Mouse (Mus musculus): ENCODE measurements at regions not wholly inside any gene's neighbourhood (a gene's known extent, or its start where the extent isn't known, plus 50 kb on each side); places are given as distances from the start of the nearest gene placed in this dataset.

GRCm38 (mm10) chr14:71115095-71115797 lies 515.6 kb upstream of the Fam160b2 start:
- H3K4me3 ChIP-seq (ENCODE audit: low read depth, low read length) = no peak overlapping the region
- H3K27me3 ChIP-seq (ENCODE audit: control insufficient read depth, insufficient read depth, low read length) = no peaks in the 10 kb centered on the region
- 89% methylated on average over 8 of the region's 8 CpGs for WGBS
- H3K4me1 ChIP-seq (ENCODE audit: control insufficient read depth, insufficient read depth, low read length) = no peaks in the 10 kb centered on the region
- no peak overlapping the region for H3K27ac ChIP-seq (replicated peaks; ENCODE audit: low read depth, low read length)
- DNase-seq (ENCODE audit: low spot score) (no peak), ATAC-seq (ENCODE audit: insufficient number of reproducible peaks, low FRiP score, low TSS enrichment, low read depth) (no peak)
- H3K36me3 ChIP-seq (ENCODE audit: control insufficient read depth, insufficient read depth, low read length) = no peaks in the 10 kb centered on the region
- no peak overlapping the region for H3K4me2 ChIP-seq (ENCODE audit: low read depth, severe bottlenecking)
- H3K9ac ChIP-seq (ENCODE audit: low read length) = no peak overlapping the region
- no peaks in the 10 kb centered on the region for H3K9me3 ChIP-seq (ENCODE audit: control insufficient read depth, low read length)

DNA sequence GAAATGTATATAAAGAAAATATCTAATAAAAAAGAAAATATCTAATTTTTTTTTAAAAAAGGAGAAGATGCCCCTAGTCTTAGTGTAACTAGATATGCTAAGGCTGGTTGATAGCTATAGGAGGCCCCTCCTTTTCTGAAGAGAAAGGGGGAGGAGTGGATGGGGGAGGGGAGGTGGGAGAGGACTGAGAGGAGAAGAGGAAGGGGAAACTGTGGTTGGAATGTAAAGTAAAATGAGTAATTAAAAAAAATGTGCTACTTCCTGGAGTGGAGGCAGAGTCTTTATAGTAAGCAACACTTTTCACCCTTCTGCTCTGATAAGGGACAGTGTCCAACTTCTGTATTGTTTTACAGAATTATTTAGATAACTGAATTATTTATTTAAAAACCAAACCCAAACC lies 513.6 kb upstream of the Fam160b2 start:
- no peak for DNase-seq (ENCODE audit: low spot score)
- H3K9me3 ChIP-seq (ENCODE audit: control insufficient read depth, low read length) = no peaks in the 10 kb centered on the region
- H3K4me3 ChIP-seq (ENCODE audit: low read depth, low read length) = no peak overlapping the region
- no peak for ATAC-seq (ENCODE audit: insufficient number of reproducible peaks, low FRiP score, low TSS enrichment, low read depth)
- no peak overlapping the region for H3K9ac ChIP-seq (ENCODE audit: low read length)
- H3K27me3 ChIP-seq (ENCODE audit: control insufficient read depth, insufficient read depth, low read length) = no peaks in the 10 kb centered on the region
- H3K4me1 ChIP-seq (ENCODE audit: control insufficient read depth, insufficient read depth, low read length) = no peaks in the 10 kb centered on the region
- H3K36me3 ChIP-seq (ENCODE audit: control insufficient read depth, insufficient read depth, low read length) = no peaks in the 10 kb centered on the region
- H3K4me2 ChIP-seq (ENCODE audit: low read depth, severe bottlenecking) = no peak overlapping the region
- no peak overlapping the region for H3K27ac ChIP-seq (replicated peaks; ENCODE audit: low read depth, low read length)

DNA sequence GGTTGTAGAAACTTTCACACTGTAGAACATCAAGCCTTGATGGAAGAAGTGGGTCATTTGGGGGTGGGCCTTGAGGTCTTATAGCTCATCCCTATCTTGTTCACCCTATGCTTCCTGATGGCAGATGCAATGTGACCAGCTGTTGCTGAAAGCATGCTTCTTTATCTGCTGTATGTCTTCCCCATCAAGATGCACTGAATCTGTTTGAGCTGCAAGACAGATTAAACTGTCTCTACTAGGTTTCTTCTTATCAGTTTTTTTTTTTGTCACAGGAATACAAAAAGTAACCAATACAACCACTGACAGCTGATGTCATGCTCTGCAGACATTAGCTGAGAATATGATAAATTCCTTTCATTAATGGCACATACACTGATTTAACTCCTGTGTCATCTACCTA lies 505.0 kb upstream of the Fam160b2 start:
- ATAC-seq (ENCODE audit: insufficient number of reproducible peaks, low FRiP score, low TSS enrichment, low read depth) = no peak
- DNase-seq (ENCODE audit: low spot score) = no peak
- Histone ChIP-seq H3K9ac (ENCODE audit: low read length) (no peak overlapping the region), H3K4me1 (ENCODE audit: control insufficient read depth, insufficient read depth, low read length) (no peaks in the 10 kb centered on the region), H3K27me3 (ENCODE audit: control insufficient read depth, insufficient read depth, low read length) (no peaks in the 10 kb centered on the region), H3K27ac (replicated peaks; ENCODE audit: low read depth, low read length) (no peak overlapping the region), H3K4me3 (ENCODE audit: low read depth, low read length) (no peak overlapping the region), H3K36me3 (ENCODE audit: control insufficient read depth, insufficient read depth, low read length) (no peaks in the 10 kb centered on the region), H3K9me3 (ENCODE audit: control insufficient read depth, low read length) (no peaks in the 10 kb centered on the region), H3K4me2 (ENCODE audit: low read depth, severe bottlenecking) (no peak overlapping the region)

- H3K9me3 ChIP-seq (ENCODE audit: control insufficient read depth, low read length) = no peaks in the 10 kb centered on the region
- H3K36me3 ChIP-seq (ENCODE audit: control insufficient read depth, insufficient read depth, low read length) = no peaks in the 10 kb centered on the region
- no peak overlapping the region for H3K9ac ChIP-seq (ENCODE audit: low read length)
- H3K27me3 ChIP-seq (ENCODE audit: control insufficient read depth, insufficient read depth, low read length) = no peaks in the 10 kb centered on the region
- no peak overlapping the region for H3K4me2 ChIP-seq (ENCODE audit: low read depth, severe bottlenecking)
- WGBS = 86% methylated on average over 5 of the region's 5 CpGs
- ATAC-seq (ENCODE audit: insufficient number of reproducible peaks, low FRiP score, low TSS enrichment, low read depth) (no peak), DNase-seq (ENCODE audit: low spot score) (no peak)
- H3K4me3 ChIP-seq (ENCODE audit: low read depth, low read length) = no peak overlapping the region
- H3K27ac ChIP-seq (replicated peaks; ENCODE audit: low read depth, low read length) = no peak overlapping the region
- no peaks in the 10 kb centered on the region for H3K4me1 ChIP-seq (ENCODE audit: control insufficient read depth, insufficient read depth, low read length)
Measured at GRCm38 (mm10) chr14:71103955-71104354, 504.3 kb upstream of the Fam160b2 start.

GRCm38 (mm10) chr14:71095661-71096422 lies 496.2 kb upstream of the Fam160b2 start:
- no peak overlapping the region for H3K9ac ChIP-seq (ENCODE audit: low read length)
- H3K27me3 ChIP-seq (ENCODE audit: control insufficient read depth, insufficient read depth, low read length) = no peaks in the 10 kb centered on the region
- H3K27ac ChIP-seq (replicated peaks; ENCODE audit: low read depth, low read length) = no peak overlapping the region
- H3K4me3 ChIP-seq (ENCODE audit: low read depth, low read length) = no peak overlapping the region
- ATAC-seq (ENCODE audit: insufficient number of reproducible peaks, low FRiP score, low TSS enrichment, low read depth) (no peak), DNase-seq (ENCODE audit: low spot score) (no peak)
- no peak overlapping the region for H3K4me2 ChIP-seq (ENCODE audit: low read depth, severe bottlenecking)
- H3K36me3 ChIP-seq (ENCODE audit: control insufficient read depth, insufficient read depth, low read length) = no peaks in the 10 kb centered on the region
- 41% methylated on average over 7 of the region's 7 CpGs for WGBS
- no peaks in the 10 kb centered on the region for H3K4me1 ChIP-seq (ENCODE audit: control insufficient read depth, insufficient read depth, low read length)
- no peaks in the 10 kb centered on the region for H3K9me3 ChIP-seq (ENCODE audit: control insufficient read depth, low read length)

DNA sequence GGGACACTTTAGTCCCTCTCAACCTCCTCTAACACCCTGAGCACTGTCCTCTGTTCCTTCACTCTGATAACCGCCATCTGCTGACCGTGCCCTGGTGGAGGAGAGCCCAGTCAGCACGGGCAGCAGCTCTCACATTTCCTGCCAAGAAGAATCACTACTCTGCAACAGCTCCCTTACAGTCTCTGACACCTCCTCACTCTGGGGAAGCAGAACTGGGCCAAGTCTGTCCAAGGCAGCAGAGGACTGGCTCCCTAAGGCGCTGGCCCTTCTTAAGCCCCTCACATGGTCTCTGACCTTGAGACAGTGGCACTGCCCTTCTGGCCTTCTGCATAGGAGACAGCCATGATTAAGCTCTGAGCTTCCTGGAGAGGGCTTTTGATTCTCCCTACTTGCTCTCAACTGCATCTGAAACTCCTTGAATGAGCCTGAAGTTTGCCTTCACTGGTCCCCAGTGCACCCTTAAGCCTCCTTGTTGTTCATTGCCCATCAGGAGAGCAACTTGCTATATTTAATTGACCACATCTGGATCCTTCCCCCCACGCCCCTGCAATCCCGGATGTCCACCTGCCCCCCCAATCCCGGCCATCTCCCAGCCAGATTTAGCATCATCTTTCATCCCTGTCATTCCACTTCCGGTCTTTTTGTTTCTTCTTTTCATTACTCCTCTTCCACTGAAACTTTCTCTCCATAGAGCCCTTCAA lies 493.1 kb upstream of the Fam160b2 start:
- H3K27ac ChIP-seq (replicated peaks; ENCODE audit: low read depth, low read length) = no peak overlapping the region
- WGBS = 60% methylated on average over 8 of the region's 8 CpGs

GRCm38 (mm10) chr14:71085721-71086120 lies 486.1 kb upstream of the Fam160b2 start:
- no peaks in the 10 kb centered on the region for H3K9me3 ChIP-seq (ENCODE audit: control insufficient read depth, low read length)
- ATAC-seq (ENCODE audit: insufficient number of reproducible peaks, low FRiP score, low TSS enrichment, low read depth) (no peak), DNase-seq (ENCODE audit: low spot score) (no peak)
- H3K36me3 ChIP-seq (ENCODE audit: control insufficient read depth, insufficient read depth, low read length) = no peaks in the 10 kb centered on the region
- H3K27me3 ChIP-seq (ENCODE audit: control insufficient read depth, insufficient read depth, low read length) = no peaks in the 10 kb centered on the region
- H3K4me3 ChIP-seq (ENCODE audit: low read depth, low read length) = no peak overlapping the region
- WGBS = 78% methylated on average over 3 of the region's 3 CpGs
- H3K9ac ChIP-seq (ENCODE audit: low read length) = no peak overlapping the region
- no peaks in the 10 kb centered on the region for H3K4me1 ChIP-seq (ENCODE audit: control insufficient read depth, insufficient read depth, low read length)
- no peak overlapping the region for H3K27ac ChIP-seq (replicated peaks; ENCODE audit: low read depth, low read length)
- H3K4me2 ChIP-seq (ENCODE audit: low read depth, severe bottlenecking) = no peak overlapping the region

More for the DNA sequence above, 493.1 kb upstream of the Fam160b2 start:
- no peaks in the 10 kb centered on the region for H3K9me3 ChIP-seq (ENCODE audit: control insufficient read depth, low read length)
- H3K9ac ChIP-seq (ENCODE audit: low read length) = no peak overlapping the region
- H3K27me3 ChIP-seq (ENCODE audit: control insufficient read depth, insufficient read depth, low read length) = no peaks in the 10 kb centered on the region
- H3K36me3 ChIP-seq (ENCODE audit: control insufficient read depth, insufficient read depth, low read length) = no peaks in the 10 kb centered on the region
- H3K4me2 ChIP-seq (ENCODE audit: low read depth, severe bottlenecking) = no peak overlapping the region
- no peaks in the 10 kb centered on the region for H3K4me1 ChIP-seq (ENCODE audit: control insufficient read depth, insufficient read depth, low read length)
- ATAC-seq (ENCODE audit: insufficient number of reproducible peaks, low FRiP score, low TSS enrichment, low read depth) = no peak
- DNase-seq (ENCODE audit: low spot score) = no peak
- H3K4me3 ChIP-seq (ENCODE audit: low read depth, low read length) = no peak overlapping the region

GRCm38 (mm10) chr14:71082327-71082726 lies 482.7 kb upstream of the Fam160b2 start:
- Histone ChIP-seq H3K9me3 (ENCODE audit: control insufficient read depth, low read length) (no peaks in the 10 kb centered on the region), H3K36me3 (ENCODE audit: control insufficient read depth, insufficient read depth, low read length) (no peaks in the 10 kb centered on the region), H3K4me3 (ENCODE audit: low read depth, low read length) (no peak overlapping the region), H3K27ac (replicated peaks; ENCODE audit: low read depth, low read length) (no peak overlapping the region), H3K4me1 (ENCODE audit: control insufficient read depth, insufficient read depth, low read length) (no peaks in the 10 kb centered on the region), H3K9ac (ENCODE audit: low read length) (no peak overlapping the region), H3K4me2 (ENCODE audit: low read depth, severe bottlenecking) (no peak overlapping the region), H3K27me3 (ENCODE audit: control insufficient read depth, insufficient read depth, low read length) (no peaks in the 10 kb centered on the region)
- DNase-seq (ENCODE audit: low spot score) = no peak
- no peak for ATAC-seq (ENCODE audit: insufficient number of reproducible peaks, low FRiP score, low TSS enrichment, low read depth)
